Mouse (Mus musculus): Measurements from ENCODE around the gene Phactr2.
A peak's percentile ranks its signal among the peaks of the same experiment; 100 is the strongest.
"Not testable (repeated sequence)": the region's sequence is repeated elsewhere in the genome, so short reads cannot be mapped to it uniquely, and the experiment has no call there.

The Phactr2 gene

DNA sequence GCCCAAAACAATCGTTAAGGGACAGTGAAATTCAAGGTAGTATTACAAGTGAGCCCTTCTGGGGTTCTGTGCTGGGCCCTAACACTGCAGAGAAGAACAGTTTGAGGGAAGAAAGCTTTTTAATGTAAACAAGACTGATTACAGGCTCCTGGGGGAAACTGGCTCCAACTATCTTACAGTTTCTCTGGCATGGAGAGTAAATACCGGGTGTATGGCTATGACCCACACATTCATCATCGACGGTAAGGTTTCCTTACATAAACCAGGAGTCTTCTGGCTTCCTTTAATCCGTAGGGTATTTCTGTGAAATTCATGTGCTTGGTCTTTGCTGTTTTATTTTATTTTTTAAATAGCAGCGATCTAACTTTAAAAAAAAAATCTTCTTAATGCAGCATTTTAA, 261.4 kb downstream of the Phactr2 start:
- DNase-seq (ENCODE audit: low spot score in 2 of 2): no peak

DNA sequence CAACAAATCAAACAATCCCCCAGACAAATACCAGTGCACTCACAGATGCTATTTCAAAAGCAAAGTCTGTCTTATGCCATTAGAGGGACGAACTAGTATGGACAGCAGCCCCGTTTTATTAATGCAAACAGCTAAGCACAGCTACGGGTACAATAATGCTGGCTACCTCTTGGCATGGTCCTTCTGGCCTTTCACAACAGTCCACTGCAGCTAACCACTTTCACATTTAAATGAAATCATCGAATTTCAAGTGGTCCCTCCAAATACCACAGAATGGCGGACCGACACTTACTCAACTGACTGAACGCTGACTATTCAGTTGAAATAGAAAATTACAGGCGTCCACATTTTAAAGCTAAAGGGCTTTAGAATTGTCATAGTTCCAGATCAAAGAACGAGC, 261.9 kb downstream of the Phactr2 start:
- no peak for DNase-seq (ENCODE audit: low spot score in 2 of 2)

- no peak for DNase-seq (ENCODE audit: low spot score in 2 of 2)
Measured at GRCm38 (mm10) chr10:13209930-13210637, 264.1 kb downstream of the Phactr2 start.

DNA sequence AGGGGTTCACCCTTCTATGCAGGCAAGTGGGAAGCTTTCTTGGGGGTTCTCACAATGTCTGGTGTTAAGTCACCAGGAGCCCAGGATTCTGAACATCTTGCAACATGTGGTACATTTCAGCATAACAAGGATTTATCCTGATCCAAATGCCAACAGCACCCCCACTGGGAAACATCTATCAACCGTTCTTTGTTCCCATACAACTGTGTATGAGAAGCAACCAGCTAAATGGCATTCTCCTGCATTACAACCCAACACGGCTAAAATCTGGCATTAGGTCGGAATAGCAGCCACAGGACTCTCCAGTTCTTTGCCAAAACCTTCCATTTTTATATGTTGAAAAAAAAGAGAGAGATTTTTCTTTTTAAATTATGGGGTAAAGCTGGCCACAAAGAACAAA, 264.7 kb downstream of the Phactr2 start:
- DNase-seq (ENCODE audit: low spot score in 2 of 2): no peak

DNA sequence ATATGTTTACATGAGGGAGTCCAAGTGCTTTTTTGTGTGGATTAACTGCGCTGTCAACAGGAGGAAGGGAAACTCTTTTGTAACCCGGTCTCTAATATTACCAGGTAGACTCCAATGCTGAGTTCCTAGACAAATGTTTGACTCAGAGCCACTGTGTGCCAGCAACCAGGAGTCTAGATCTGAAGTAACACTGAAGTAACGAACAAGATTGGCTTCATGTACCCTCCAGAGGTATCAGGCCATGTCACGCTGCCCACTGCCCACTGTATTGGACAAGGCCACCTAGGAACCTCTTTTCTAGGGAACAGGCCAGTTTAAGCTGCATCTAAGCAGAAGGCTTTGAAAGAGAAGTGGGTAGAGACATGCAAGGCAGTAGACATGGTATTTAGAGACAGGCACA, 265.2 kb downstream of the Phactr2 start:
- DNase-seq (ENCODE audit: low spot score in 2 of 2): no peak

DNA sequence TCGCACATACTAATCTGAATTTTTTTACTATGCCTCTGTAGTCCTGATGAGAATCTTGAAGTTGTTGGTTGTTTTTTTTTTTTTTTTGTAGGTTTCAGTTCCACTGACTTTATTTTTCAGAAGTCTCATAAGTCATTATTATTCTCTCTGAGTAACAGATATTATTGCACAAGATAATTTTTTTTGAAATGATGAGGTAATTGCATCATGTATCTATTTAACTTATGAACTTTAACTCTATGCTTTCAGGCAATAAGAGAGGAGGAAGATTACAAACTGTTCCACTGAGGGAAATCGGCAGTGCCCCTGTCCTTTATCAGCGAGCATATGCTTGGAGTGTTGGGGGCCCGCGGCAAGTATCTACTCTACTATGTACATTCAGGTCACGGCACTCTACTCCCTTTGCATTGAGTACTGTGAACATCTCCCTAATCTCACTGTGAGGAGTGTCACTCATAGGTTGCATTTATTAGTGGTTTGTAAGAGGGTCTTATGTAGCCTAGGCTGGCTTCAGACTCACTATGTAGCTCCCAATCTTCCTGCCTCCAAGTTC, 272.4 kb downstream of the Phactr2 start:
- no peak for DNase-seq (ENCODE audit: low spot score in 2 of 2)

DNA sequence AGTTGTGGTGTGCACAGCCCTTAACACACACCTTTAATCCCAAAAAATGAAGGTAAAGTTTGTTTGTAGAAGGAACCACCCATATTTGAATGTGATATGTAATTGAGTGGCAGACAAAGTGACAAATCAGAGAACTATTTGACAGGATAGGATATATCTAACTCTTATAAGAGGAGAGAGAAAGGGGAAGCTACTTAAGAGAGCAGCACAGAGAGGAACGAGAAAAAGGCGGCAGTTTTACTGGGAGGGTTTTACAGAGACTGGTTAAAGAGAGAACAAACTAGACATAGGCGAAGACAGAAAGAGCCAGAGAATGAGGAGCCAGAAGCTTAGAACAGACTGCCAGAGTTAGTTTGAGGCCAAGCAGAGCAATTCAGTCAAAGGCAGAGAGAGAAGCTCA, 273.4 kb downstream of the Phactr2 start:
- DNase-seq (ENCODE audit: low spot score in 2 of 2): no peak

DNA sequence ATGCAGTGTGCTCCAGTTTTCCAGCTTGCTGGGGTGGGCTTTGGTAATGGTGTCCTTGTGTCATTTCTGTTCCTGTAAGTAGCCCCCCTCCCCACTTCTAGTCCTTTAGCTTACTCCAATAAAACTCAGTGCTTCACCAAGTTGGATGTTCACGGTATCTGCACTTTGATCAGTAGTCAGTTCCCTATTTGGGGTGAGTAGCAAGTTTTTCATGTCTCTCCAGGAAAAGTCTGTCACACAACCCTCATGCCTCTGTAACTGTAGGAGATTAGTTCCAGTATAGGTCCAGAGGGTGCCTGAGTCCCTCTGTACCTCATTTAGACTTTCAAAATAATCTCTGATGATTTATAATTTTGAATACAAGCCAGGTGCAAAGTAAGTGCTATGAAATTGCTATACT, 275.0 kb downstream of the Phactr2 start:
- no peak for DNase-seq (ENCODE audit: low spot score in 2 of 2)

GRCm38 (mm10) chr10:13196872-13197507, 277.2 kb downstream of the Phactr2 start:
- DNase-seq (ENCODE audit: low spot score in 2 of 2): no peak

GRCm38 (mm10) chr10:13193496-13193895, 280.7 kb downstream of the Phactr2 start:
- not testable (repeated sequence) for DNase-seq (ENCODE audit: low spot score in 2 of 2)

DNA sequence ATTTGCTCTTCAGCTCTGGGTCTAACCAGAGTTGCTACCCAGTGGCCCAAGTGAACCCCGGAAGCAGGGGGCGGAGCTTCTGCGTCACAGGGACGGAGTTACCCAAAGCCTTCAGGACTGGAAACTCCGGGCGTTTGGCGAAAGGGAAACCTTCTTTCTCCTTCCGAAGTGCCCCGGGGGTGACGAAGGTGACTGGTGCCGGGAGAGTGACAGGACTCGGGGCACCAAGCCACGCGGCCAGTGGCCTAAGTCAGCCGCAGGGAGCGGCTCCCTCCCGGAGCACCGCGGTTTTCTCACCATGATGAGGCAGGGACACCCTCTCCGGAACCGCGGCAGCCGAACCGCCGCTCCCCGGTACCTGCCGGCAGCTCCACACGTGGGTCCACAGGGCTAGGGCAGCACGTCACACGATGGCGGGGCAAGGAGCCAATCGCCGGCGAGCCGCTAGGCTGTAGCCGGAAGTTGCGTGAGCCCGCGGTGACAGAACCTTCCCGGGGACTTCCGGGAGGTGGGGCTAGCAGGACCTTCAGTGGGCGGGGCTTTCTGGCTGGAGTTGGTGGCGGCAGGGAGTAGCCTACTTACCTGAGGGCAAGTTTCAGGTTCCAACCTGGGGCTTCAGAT, 281.4 kb downstream of the Phactr2 start, which contains the start of gene Ltv1:
TSS of gene Ltv1 (minus strand) at position 438 of the 621 bp plus-strand sequence.
- DNase-seq (ENCODE audit: low spot score in 2 of 2): peak; percentile 94 to 96

- DNase-seq (ENCODE audit: low spot score in 2 of 2): no peak
Measured at GRCm38 (mm10) chr10:13189881-13190280, 284.3 kb downstream of the Phactr2 start.

DNA sequence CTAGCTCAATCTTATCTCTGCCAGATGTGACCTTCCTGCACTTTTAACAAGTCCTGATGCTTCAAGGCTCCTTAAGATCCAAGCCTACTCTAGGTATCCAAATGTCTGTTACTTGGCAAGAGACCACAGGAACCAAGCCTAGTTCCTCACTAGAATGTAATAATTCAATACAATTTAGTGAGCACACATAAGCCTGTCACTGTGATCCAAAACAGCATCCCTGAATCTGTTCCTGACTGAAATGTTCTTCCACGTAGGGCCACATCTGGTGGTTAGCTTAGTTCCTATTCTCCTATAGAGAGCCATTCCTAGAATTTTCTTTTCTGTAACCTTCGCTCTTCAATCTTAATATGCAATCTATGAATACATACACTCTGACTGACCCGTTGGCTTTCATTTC, 287.5 kb downstream of the Phactr2 start:
- DNase-seq (ENCODE audit: low spot score in 2 of 2): no peak

DNA sequence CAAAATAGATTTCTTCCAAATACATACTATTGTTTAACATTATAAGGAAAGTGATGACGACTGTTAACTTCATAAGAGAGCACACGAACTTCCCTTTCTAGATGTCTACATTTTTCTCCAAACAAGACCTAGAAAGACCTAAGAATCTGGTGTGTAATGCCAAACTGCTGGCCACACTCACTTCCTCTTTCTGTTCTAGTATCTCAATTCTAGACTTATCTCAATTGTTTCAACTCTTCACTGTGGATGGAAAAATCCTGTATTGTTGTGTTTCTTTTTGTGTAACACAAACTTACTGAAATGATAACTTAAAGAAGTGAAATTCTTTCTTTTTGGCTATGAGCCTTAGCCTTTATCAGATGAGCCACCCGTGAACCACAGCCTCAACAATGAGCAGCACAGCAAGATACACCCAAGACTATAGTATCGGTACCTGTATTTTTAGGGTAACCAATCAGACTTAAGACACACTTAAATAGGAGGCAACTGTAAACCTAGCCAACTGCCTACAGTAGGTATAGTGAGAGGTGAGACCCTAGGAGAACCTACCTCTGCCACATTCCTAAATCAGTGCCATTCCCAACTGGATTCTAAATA, 289.9 kb downstream of the Phactr2 start:
- DNase-seq (ENCODE audit: low spot score in 2 of 2): no peak

GRCm38 (mm10) chr10:13180211-13180610, 294.0 kb downstream of the Phactr2 start:
- no peak for DNase-seq (ENCODE audit: low spot score in 2 of 2)

GRCm38 (mm10) chr10:13177973-13178624, 296.1 kb downstream of the Phactr2 start, which contains the start of gene Zc2hc1b:
Gene Zc2hc1b (minus strand): TSS chr10:13178023.
- DNase-seq (ENCODE audit: low spot score in 2 of 2): no peak

GRCm38 (mm10) chr10:13175866-13176265, 298.3 kb downstream of the Phactr2 start:
- no peak for DNase-seq (ENCODE audit: low spot score in 2 of 2)

DNA sequence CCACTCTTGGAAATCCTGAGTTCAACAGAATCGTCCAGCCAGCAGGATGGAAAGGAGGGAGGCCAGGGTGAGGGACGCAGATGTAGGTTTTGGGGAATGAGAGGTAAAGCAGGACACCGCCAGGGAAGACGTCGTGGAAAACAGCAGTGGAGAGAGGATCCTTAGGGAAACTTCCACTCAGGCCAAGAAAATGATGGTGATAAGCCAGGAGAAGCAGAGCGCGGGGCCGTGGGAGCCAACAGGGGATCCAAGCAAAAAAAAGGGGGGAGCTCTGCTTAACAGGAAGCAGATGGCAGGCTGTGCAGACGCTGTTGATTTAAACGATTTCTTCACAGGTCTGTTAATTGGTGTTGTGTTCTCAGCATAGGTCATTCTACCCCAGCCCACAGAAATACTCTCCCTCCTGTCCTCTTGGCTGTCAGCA, 301.4 kb downstream of the Phactr2 start:
- DNase-seq (ENCODE audit: low spot score in 2 of 2): no peak

GRCm38 (mm10) chr10:13171461-13171860, 302.8 kb downstream of the Phactr2 start:
- no peak for DNase-seq (ENCODE audit: low spot score in 2 of 2)

- DNase-seq (ENCODE audit: low spot score in 2 of 2): no peak
Measured at GRCm38 (mm10) chr10:13170739-13171448, 303.3 kb downstream of the Phactr2 start.

DNA sequence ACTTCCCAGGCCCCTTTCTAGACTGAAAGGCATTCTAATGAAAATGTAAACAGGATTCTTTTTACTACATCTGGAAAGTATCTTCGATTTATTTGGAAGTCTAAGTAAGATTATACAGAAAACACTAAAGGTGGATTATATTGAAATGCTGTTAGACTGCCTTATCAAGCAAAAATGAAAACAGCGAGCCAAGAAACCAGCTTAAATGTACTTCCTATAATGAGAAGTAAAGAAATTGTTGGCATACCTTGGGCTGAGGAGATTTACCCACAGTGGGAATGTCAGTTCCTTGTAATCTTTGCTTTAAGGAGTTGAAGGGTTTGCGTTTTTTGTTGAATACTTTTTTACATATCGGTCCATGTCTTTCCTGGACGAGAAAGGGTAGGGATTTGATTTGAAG, 305.8 kb downstream of the Phactr2 start:
- DNase-seq (ENCODE audit: low spot score in 2 of 2): no peak

All from frontal cortex, postnatal 36 days (tissue).